Mouse (Mus musculus): ENCODE data around the gene Olfr1276. TPM values are rescaled to one million over a fixed set of nuclear protein-coding genes. Genes with fewer than 3 reads are reported as not detected.

Gene Olfr1276
- not detected for total RNA-seq (2021)

GRCm38 (mm10) chr2:111254216-111254615 is at the start of gene Olfr1276:
Olfr1276 (plus strand) TSS chr2:111254516.
- DNase-seq = no peak

DNA sequence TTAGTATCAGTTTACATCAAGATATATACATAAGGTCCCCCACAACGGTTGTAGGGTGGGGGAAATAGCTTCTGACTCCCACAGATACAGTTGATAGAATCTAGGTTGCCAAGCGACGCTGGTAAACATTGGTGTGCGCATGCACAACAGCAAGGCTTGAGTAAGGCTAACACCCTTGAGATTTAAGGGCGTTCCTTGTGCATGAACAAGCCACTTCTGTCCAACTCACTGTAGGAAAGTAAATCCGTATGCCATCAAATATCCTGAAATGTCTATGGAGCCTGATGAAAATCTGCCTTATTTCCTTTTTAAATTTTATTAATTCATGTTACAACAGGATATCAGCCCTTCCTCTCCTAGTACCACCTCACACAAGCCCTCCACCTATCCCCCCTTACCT is 24.8 kb upstream of the Olfr1276 start, which contains the start of gene 4930430A15Rik:
4930430A15Rik (minus strand) TSS at position 101 of the 400 bp plus-strand sequence.
- no peak for DNase-seq

DNA sequence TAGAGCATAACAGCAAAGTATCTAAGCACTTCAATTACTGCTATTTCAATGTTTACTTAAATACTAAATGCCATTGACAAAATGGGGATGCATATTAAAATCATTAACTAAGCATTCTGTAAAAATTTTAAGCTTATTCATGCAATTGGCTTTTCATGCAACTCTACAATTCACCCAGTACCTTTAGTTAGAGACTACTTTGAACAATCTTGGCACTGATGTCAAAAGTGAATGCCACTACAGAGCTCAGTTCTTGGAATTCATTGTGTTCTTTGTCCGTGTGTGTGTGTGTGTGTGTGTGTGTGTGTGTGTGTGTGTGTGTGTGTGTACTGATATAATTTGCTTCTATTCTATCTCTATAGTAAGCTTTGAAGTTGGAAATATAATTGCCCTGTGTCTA is 19.1 kb upstream of the Olfr1276 start, which contains the start of gene Olfr1275:
Olfr1275 (minus strand) TSS at position 101 of the 400 bp plus-strand sequence.
- DNase-seq = no peak

- DNase-seq = no peak
Observed at GRCm38 (mm10) chr2:111274006-111274405, 19.7 kb downstream of the Olfr1276 start, which contains the start of gene Olfr1277. Olfr1277 (minus strand) TSS chr2:111274106.

GRCm38 (mm10) chr2:111289836-111290235 is 35.5 kb downstream of the Olfr1276 start, which contains the start of gene Olfr1278:
Olfr1278 (plus strand) TSS chr2:111290136.
- no peak for DNase-seq

GRCm38 (mm10) chr2:111298541-111298940 is 44.2 kb downstream of the Olfr1276 start:
- no peak for DNase-seq

DNA sequence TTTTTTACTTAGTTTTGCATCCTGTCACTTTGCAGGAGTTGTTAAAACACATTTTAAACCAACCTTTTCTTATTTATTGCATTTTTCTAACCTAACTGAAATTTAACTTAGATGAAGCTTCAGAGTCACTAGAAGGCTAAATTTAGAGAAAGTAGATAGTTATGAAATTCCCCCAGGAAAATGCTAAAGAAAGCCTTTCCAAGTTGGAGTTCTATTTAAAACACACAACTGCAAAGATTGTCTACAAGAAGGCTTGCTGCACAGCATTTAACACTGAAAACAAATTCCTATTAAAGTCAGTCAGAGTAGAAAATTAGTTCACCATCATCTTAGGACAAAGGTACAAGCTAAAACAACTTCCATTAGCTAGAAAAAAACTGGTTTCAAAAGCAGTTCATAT is 46.1 kb downstream of the Olfr1276 start, which contains the start of gene Olfr1279:
Olfr1279 (plus strand) TSS at position 262 of the 400 bp plus-strand sequence.
- DNase-seq = no peak

Other genes starting within 250 kb of the Olfr1276 start
- not detected for gene Gm13941, start 148.5 kb upstream of the Olfr1276 start, total RNA-seq (2021)
- gene Gm15130, start 101.6 kb upstream of the Olfr1276 start, total RNA-seq (2021) = not detected
- not detected for gene 4930430A15Rik, start 24.9 kb upstream of the Olfr1276 start, total RNA-seq (2021)
- not detected for gene Olfr1275, start 19.2 kb upstream of the Olfr1276 start, total RNA-seq (2021)
- not detected for gene Olfr1277, start 19.6 kb downstream of the Olfr1276 start, total RNA-seq (2021)
- gene Olfr1278, start 35.6 kb downstream of the Olfr1276 start, total RNA-seq (2021) = not detected
- not detected for gene Olfr1279, start 46.1 kb downstream of the Olfr1276 start, total RNA-seq (2021)
- gene Olfr1280, start 59.5 kb downstream of the Olfr1276 start, total RNA-seq (2021) = not detected
- gene Olfr1281, start 72.0 kb downstream of the Olfr1276 start, total RNA-seq (2021) = not detected
- gene Olfr1282, start 81.6 kb downstream of the Olfr1276 start, total RNA-seq (2021) = not detected
- not detected for gene Olfr1283, start 112.3 kb downstream of the Olfr1276 start, total RNA-seq (2021)
- gene Olfr1284, start 121.0 kb downstream of the Olfr1276 start, total RNA-seq (2021) = not detected
- gene Olfr1286, start 168.6 kb downstream of the Olfr1276 start, total RNA-seq (2021) = not detected
- not detected for gene Olfr1287, start 194.6 kb downstream of the Olfr1276 start, total RNA-seq (2021)
- gene Olfr1288, start 219.6 kb downstream of the Olfr1276 start, total RNA-seq (2021) = not detected
- gene Olfr1289, start 226.3 kb downstream of the Olfr1276 start, total RNA-seq (2021) = not detected
- not detected for gene Olfr1290, start 239.3 kb downstream of the Olfr1276 start, total RNA-seq (2021)
- not detected for gene Olfr1291-ps1, start 242.7 kb downstream of the Olfr1276 start, total RNA-seq (2021)

Measured in layer of hippocampus, postnatal 36 days (tissue).